Mouse (Mus musculus) heart, embryonic 12.5 days (tissue): ENCODE data around the gene Pigk. TPM values are rescaled to one million over a fixed set of nuclear protein-coding genes. Genes with fewer than 3 reads are reported as not detected.

Experiments used
- ATAC-seq: fragments of 200-750 bp; cut with Nextera tagmentation; 2 replicates; pipeline ENCODE4 v1.8.0; 2017; ENCODE audit warnings: moderate TSS enrichment, moderate library complexity; ENCODE audit not compliant: insufficient number of reproducible peaks, low FRiP score
- H3K27ac ChIP-seq: fragments of 300-500 bp; sonication (generic); 2 replicates; pipeline ENCODE4 v1.5.1; 2016; ENCODE audit warnings: mild to moderate bottlenecking, moderate library complexity; ENCODE audit not compliant: poor library complexity, severe bottlenecking
- H3K27me3 ChIP-seq: fragments of 300-500 bp; sonication (generic); replicated peaks from 2 replicates; pipeline ENCODE4 v1.6.1; 2016; ENCODE audit warnings: mild to moderate bottlenecking, moderate library complexity
- H3K36me3 ChIP-seq: fragments of 300-500 bp; sonication (generic); 2 replicates; pipeline ENCODE4 v1.6.1; 2016; ENCODE audit warnings: mild to moderate bottlenecking, moderate library complexity
- H3K4me1 ChIP-seq: fragments of 300-500 bp; sonication (generic); replicated peaks from 2 replicates; pipeline ENCODE4 v1.6.1; 2016; ENCODE audit warnings: mild to moderate bottlenecking
- H3K4me2 ChIP-seq: fragments of 300-500 bp; sonication (generic); 2 replicates; pipeline ENCODE4 v1.6.1; 2016; ENCODE audit warnings: mild to moderate bottlenecking, moderate library complexity
- H3K4me3 ChIP-seq: fragments of 300-500 bp; sonication (generic); 2 replicates; pipeline ENCODE4 v1.5.1; 2016; ENCODE audit warnings: mild to moderate bottlenecking
- H3K9ac ChIP-seq: fragments of 300-500 bp; sonication (generic); 2 replicates; pipeline ENCODE4 v1.6.1; 2016; ENCODE audit warnings: mild to moderate bottlenecking, moderate library complexity
- H3K9me3 ChIP-seq: fragments of 300-500 bp; sonication (generic); replicated peaks from 2 replicates; pipeline ENCODE4 v1.6.1; 2016; ENCODE audit warnings: mild to moderate bottlenecking, moderate library complexity
- WGBS: fragments of 180-500 bp; shearing (Covaris S2); methylation state at CpG from one replicate; pipeline ENCODE4 v1.1.7; 2016; 5-methylcytosine and 5-hydroxymethylcytosine counted together
- polyA plus RNA-seq: library from polyadenylated mRNA; unstranded; fragments of >200 nt; fragmentation: Nextera tagmentation; extraction: Ambion mirVana; gene quantifications from 2 replicates; pipeline ENCODE4 v1.2.1, GENCODE M21; 2016

The Pigk gene
- polyA plus RNA-seq, 1 experiment from 2014 or later, result 41.7 TPM

GRCm38 (mm10) chr3:152958358-152959150, 244.7 kb downstream of the Pigk start:
- H3K9ac ChIP-seq, result no peak overlapping the region
- no peaks in the 10 kb centered on the region for H3K4me1 ChIP-seq
- no peaks in the 10 kb centered on the region for H3K27me3 ChIP-seq
- no peaks in the 10 kb centered on the region for H3K36me3 ChIP-seq
- H3K9me3 ChIP-seq, result peaks cover 4% of the 10 kb centered on the region
- H3K4me2 ChIP-seq, result no peak overlapping the region
- H3K27ac ChIP-seq, result no peak overlapping the region
- no peak overlapping the region for H3K4me3 ChIP-seq
- ATAC-seq, result no peak
- WGBS, result 56% methylated on average over 11 of the region's 11 CpGs

GRCm38 (mm10) chr3:152961855-152962376, 248.0 kb downstream of the Pigk start:
- no peak for ATAC-seq
- no peaks in the 10 kb centered on the region for H3K36me3 ChIP-seq
- H3K27ac ChIP-seq, result no peak overlapping the region
- no peak overlapping the region for H3K9ac ChIP-seq
- WGBS, result 73% methylated on average over 10 of the region's 10 CpGs
- no peak overlapping the region for H3K4me3 ChIP-seq
- H3K4me2 ChIP-seq, result no peak overlapping the region
- peaks cover 4% of the 10 kb centered on the region for H3K9me3 ChIP-seq
- no peaks in the 10 kb centered on the region for H3K4me1 ChIP-seq
- H3K27me3 ChIP-seq, result no peaks in the 10 kb centered on the region

- H3K27me3 ChIP-seq, result 0 out of 2 replicates have a peak, but pooled peaks cover 5% of the 10 kb centered on the region
- no peak overlapping the region for H3K4me3 ChIP-seq
- H3K36me3 ChIP-seq, result no peaks in the 10 kb centered on the region
- H3K9ac ChIP-seq, result no peak overlapping the region
- H3K4me1 ChIP-seq, result no peaks in the 10 kb centered on the region
- no peak overlapping the region for H3K4me2 ChIP-seq
- H3K27ac ChIP-seq, result no peak overlapping the region
- H3K9me3 ChIP-seq, result no peaks in the 10 kb centered on the region
- ATAC-seq, result no peak
- 71% methylated on average over 16 of the region's 16 CpGs for WGBS
Measured at GRCm38 (mm10) chr3:152969774-152970347, 256.0 kb downstream of the Pigk start.

GRCm38 (mm10) chr3:152971373-152971772, 257.5 kb downstream of the Pigk start:
- Histone ChIP-seq H3K4me3 (no peak overlapping the region), H3K4me2 (no peak overlapping the region), H3K36me3 (no peaks in the 10 kb centered on the region), H3K27me3 (0 out of 2 replicates have a peak, but pooled peaks cover 5% of the 10 kb centered on the region), H3K27ac (no peak overlapping the region), H3K9me3 (no peaks in the 10 kb centered on the region), H3K9ac (no peak overlapping the region), H3K4me1 (no peaks in the 10 kb centered on the region)
- ATAC-seq, result no peak
- 70% methylated on average over 4 of the region's 4 CpGs for WGBS

- Histone ChIP-seq H3K27me3 (peaks cover 48% of the 10 kb centered on the region), H3K36me3 (no peaks in the 10 kb centered on the region), H3K9me3 (no peaks in the 10 kb centered on the region), H3K27ac (no peak overlapping the region), H3K4me2 (no peak overlapping the region), H3K4me1 (peaks cover 21% of the 10 kb centered on the region), H3K4me3 (no peak overlapping the region), H3K9ac (no peak overlapping the region)
- ATAC-seq, result no peak
- 40% methylated on average over 11 of the region's 11 CpGs for WGBS
Measured at GRCm38 (mm10) chr3:152979481-152980092, 265.7 kb downstream of the Pigk start.

- peaks cover 48% of the 10 kb centered on the region for H3K27me3 ChIP-seq
Measured at GRCm38 (mm10) chr3:152980431-152980830, 266.5 kb downstream of the Pigk start.

GRCm38 (mm10) chr3:152980978-152981974, 267.4 kb downstream of the Pigk start:
- peak; percentile 51; the same call in 1 of the 2 replicates for ATAC-seq
- Histone ChIP-seq H3K4me1 (peaks cover 21% of the 10 kb centered on the region), H3K4me3 (peak overlapping the region; percentile 52), H3K36me3 (no peaks in the 10 kb centered on the region), H3K27me3 (peaks cover 48% of the 10 kb centered on the region), H3K9me3 (no peaks in the 10 kb centered on the region), H3K9ac (peak overlapping the region; percentile 55), H3K27ac (no peak overlapping the region), H3K4me2 (peak overlapping the region; percentile 91)
- under 1% methylated on average over 47 of the region's 47 CpGs for WGBS

More at GRCm38 (mm10) chr3:152980431-152980830, 266.5 kb downstream of the Pigk start:
- Histone ChIP-seq H3K9me3 (no peaks in the 10 kb centered on the region), H3K4me3 (peak overlapping the region; percentile 52), H3K36me3 (no peaks in the 10 kb centered on the region), H3K9ac (no peak overlapping the region), H3K4me2 (peak overlapping the region; percentile 91), H3K4me1 (peaks cover 21% of the 10 kb centered on the region), H3K27ac (no peak overlapping the region)
- 17% methylated on average over 6 of the region's 6 CpGs for WGBS
- ATAC-seq, result no peak

- ATAC-seq, result no peak
- H3K27me3 ChIP-seq, result peaks cover 48% of the 10 kb centered on the region
- under 1% methylated on average over 17 of the region's 17 CpGs for WGBS
Measured at GRCm38 (mm10) chr3:152981988-152982387, 268.1 kb downstream of the Pigk start, which contains the start of gene St6galnac5. Gene St6galnac5, minus strand, starts transcription at chr3:152982246.

GRCm38 (mm10) chr3:152990787-152991186, 276.9 kb downstream of the Pigk start:
- Histone ChIP-seq H3K36me3 (no peaks in the 10 kb centered on the region), H3K4me2 (no peak overlapping the region), H3K4me3 (no peak overlapping the region), H3K9me3 (no peaks in the 10 kb centered on the region), H3K4me1 (no peaks in the 10 kb centered on the region), H3K27ac (no peak overlapping the region), H3K27me3 (no peaks in the 10 kb centered on the region), H3K9ac (no peak overlapping the region)
- ATAC-seq, result no peak
- 77% methylated on average over 2 of the region's 2 CpGs for WGBS

More at GRCm38 (mm10) chr3:152981988-152982387, 268.1 kb downstream of the Pigk start, which contains the start of gene St6galnac5:
- H3K27ac ChIP-seq, result no peak within 1 kb of the TSS
- H3K9me3 ChIP-seq, result no peaks in the 10 kb centered on the region
- H3K36me3 ChIP-seq, result no peaks in the 10 kb centered on the region
- H3K4me2 ChIP-seq, result peak within 1 kb of the TSS; percentile 91
- peak within 1 kb of the TSS; percentile 55 for H3K9ac ChIP-seq
- peak within 1 kb of the TSS; percentile 52 for H3K4me3 ChIP-seq
- peaks cover 21% of the 10 kb centered on the region for H3K4me1 ChIP-seq

GRCm38 (mm10) chr3:152993608-152994007, 279.7 kb downstream of the Pigk start:
- Histone ChIP-seq H3K9me3 (no peaks in the 10 kb centered on the region), H3K27me3 (no peaks in the 10 kb centered on the region), H3K27ac (no peak overlapping the region), H3K4me1 (0 out of 2 replicates have a peak, but pooled peaks cover 4% of the 10 kb centered on the region), H3K9ac (no peak overlapping the region), H3K36me3 (no peaks in the 10 kb centered on the region), H3K4me3 (no peak overlapping the region), H3K4me2 (no peak overlapping the region)
- no peak for ATAC-seq
- 54% methylated on average over 5 of the region's 5 CpGs for WGBS
